Mouse (Mus musculus) skeletal muscle tissue, adult 2 months (tissue): ENCODE results near the gene Bcl2.

ENCODE experiments used
- DNase-seq: peaks from one replicate; pipeline ENCODE4 v3.0.0-alpha.2; 2012; ENCODE audit warnings: low read depth, low spot score

Gene Bcl2

DNA sequence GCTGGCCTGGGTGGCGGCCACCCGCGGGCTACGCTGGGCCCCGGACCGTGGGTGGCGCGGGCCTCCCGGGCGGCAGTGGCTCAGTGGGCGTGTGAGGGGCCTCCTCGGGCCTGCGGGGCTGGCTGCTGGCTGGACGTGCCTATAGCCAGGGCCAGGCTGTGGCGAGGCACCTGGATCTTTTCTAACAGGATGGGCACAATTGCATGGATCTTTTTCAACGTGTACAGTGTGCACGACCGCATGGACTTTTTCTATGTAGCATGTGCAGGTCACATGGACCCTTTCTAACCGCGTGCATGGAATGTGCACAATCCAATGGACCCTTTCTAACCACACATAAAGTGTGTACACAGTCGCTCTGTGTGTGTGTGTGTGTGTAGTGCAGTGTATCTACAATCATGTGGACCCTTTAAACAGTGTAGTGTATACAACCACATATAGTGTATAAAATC is 482 bp upstream of the Bcl2 start:
- no peak for DNase-seq

GRCm38 (mm10) chr1:106712330-106712729 is 1.7 kb downstream of the Bcl2 start:
- DNase-seq: no peak

- DNase-seq: no peak
Observed at GRCm38 (mm10) chr1:106711356-106712125, 2.5 kb downstream of the Bcl2 start.

GRCm38 (mm10) chr1:106710202-106710601 is 3.9 kb downstream of the Bcl2 start:
- DNase-seq: no peak

DNA sequence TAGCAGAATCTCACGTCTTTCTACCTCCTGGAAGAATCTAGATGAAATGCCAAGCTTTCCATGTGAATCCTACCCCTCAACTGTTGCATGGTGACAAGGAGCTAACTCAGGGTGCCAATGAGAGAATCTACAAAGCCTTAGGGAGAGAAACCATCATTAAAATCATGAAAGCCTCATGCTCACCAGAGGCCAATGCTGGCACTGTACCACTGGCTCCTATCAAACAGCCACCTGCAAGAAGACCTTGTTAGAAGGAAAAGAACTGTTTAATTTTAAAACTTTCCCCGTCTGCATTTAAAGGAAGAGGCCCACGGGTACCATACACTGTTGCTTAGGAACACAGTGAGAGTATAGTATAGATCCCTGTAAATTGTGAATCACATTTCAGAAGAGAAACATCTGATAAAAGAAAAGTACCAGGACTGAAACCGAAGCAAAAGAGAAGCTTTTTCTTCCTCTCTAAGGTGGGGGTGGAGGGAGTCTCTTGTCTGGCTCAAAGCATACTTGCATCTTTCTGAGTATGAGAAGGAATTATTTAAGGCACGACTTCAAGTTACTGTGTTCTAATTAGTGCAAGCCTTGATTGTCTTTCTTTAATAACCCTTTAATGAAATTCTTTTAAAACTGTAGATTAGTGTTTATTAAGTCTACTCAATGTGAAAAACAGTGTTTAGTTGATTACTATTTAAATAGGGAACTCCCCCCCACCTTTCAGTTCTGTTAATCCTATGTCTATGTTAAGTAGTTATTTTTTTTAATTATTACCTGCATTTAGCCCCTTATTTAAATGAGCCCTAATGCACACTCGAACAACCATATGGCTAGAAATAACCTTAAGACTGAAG is 6.8 kb downstream of the Bcl2 start:
- no peak for DNase-seq

DNA sequence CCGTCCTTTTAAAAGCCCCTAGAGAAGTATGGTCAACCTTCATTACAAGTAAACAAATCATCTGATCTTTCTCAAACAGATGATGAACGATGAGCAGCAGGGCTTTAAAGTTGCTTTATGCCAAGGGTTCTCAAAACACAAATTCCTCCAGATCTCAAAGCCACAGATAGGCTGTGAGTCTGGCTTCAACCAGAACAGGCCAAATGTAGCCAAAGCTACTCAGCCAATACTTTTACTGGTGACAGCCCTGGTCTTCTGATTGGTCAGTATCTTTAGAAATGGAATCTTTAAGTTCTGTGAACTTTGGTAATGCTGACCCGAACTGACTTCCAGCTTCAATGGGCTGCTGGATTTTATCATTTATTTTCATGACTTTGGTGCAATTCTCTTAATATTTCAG is 10.9 kb downstream of the Bcl2 start:
- DNase-seq: no peak

- no peak for DNase-seq
Observed at GRCm38 (mm10) chr1:106702471-106703175, 11.5 kb downstream of the Bcl2 start.

- DNase-seq: no peak
Observed at GRCm38 (mm10) chr1:106700520-106701114, 13.5 kb downstream of the Bcl2 start.

- DNase-seq: no peak
Observed at GRCm38 (mm10) chr1:106696472-106696871, 17.6 kb downstream of the Bcl2 start.

GRCm38 (mm10) chr1:106695649-106696048 is 18.4 kb downstream of the Bcl2 start:
- DNase-seq: no peak

GRCm38 (mm10) chr1:106694316-106694715 is 19.8 kb downstream of the Bcl2 start:
- no peak for DNase-seq

DNA sequence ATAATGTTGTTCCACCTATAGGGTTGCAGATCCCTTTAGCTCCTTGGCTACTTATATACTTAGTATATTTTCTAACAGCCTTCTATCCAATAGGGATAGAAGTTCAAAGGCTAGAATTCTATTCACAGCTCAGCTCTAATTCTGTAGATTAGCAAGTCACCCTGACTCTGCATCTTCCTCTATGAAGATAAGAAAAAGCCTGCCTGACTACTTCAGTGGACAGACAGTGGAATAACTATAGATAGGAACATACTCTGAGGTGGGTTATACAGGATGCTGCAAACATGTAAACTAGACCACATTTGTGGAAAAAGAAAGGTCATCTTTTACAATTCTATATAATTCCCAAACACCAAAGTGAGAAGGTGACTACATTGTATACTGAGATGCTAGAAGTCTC is 21.5 kb downstream of the Bcl2 start:
- no peak for DNase-seq

- no peak for DNase-seq
Observed at GRCm38 (mm10) chr1:106690887-106691286, 23.2 kb downstream of the Bcl2 start.

DNA sequence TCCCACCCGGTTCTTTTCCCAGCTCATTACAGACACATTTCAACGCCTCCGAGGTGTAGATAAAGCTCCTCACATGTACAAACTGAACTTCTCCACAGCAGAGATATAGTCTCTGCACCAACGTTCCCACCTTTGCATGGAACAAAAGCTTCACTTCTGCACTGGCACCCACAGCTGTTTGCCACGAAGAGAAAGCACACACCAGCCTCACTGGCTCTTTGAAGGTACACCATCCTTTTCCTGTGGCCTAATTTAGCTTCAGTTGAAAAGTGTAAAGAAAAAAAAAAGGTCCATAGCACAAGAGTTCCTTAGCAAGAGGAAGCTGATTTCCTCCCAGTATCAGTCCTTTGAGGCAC is 25.9 kb downstream of the Bcl2 start:
- no peak for DNase-seq

- DNase-seq: no peak
Observed at GRCm38 (mm10) chr1:106687435-106688160, 26.5 kb downstream of the Bcl2 start.

DNA sequence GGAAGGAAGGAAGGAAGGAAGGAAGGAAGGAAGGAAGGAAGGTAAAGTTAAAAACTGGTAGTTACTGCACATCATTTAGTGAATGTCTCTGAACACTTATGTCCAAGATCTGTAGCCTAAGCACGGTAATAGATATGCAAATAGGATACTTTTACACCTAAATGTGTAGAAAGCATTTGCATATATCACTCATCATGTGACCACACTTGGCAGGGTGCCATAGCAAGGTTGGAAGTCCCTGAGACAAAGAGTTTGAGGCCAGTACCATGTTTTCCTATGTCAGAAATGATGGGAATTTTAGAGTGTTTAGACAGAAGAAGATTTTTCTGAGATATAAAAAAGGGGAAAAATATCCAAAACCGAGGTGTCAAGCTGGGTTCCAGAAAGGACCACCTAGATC is 28.4 kb downstream of the Bcl2 start:
- no peak for DNase-seq

- DNase-seq: no peak
Observed at GRCm38 (mm10) chr1:106684546-106684945, 29.5 kb downstream of the Bcl2 start.

- DNase-seq: no peak
Observed at GRCm38 (mm10) chr1:106682829-106683228, 31.2 kb downstream of the Bcl2 start.

DNA sequence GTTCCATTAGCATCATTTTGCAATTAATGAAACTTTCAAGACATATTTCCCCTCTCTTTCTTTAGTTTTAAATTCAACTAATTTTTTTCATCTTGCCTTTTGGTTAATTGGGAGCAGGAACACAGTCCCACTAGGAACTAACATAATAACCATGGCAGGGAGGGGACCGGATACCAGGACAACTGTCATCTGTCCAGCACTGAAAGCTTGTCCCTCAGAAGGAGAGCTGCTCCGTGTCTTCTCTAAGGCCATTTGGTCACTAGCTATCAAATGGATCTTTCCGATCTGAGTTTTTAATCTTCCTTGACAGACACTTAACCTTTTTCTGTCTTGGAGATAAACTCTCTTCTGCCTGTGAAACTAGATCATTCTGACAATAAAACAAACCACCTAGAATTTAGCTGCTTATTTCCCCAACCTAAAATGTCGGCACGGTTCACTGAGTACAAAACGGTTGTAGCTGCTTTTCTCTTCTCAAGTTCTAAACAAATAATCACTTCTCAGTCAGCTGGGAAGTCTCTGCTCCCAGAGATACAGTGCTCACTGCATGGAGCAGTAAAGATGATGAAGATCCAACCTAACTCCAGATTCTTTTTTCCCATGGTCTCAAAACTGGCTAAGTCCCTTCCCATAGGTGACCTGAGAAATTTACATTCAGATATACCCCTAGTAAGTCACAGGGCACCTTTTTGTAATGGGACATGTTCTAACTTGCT is 34.1 kb downstream of the Bcl2 start:
- DNase-seq: no peak

DNA sequence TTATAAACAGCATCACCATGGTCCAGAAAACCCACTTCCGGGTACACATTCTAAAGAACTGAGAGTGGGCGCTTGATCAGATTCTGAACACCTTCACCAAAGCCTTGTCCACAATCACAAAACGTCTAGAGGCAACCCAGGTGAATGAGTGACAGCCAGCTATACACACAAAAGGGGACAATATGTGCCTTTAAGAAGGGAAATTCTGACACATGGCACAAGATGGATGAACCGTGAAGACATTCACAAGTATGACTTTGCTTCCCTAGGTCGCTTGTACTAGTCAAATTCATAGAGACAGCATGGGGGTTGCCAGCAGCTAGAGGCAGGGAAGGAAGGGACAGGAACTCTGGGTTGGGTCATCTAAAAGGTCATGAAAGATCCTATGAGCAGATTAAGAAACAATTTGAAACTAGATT is 36.0 kb downstream of the Bcl2 start:
- DNase-seq: no peak
